Mouse (Mus musculus) stomach, embryonic 14.5 days (tissue): ENCODE results near the gene Calcoco1. TPM values are rescaled to one million over a fixed set of nuclear protein-coding genes. Genes with fewer than 3 reads are reported as not detected.
A peak's percentile ranks its signal among the peaks of the same experiment; 100 is the strongest.

Source experiments
- ATAC-seq: fragments of 200-750 bp; cut with Nextera tagmentation; 2 replicates; pipeline ENCODE4 v1.8.0; 2017; ENCODE audit warnings: low read depth, moderate TSS enrichment; ENCODE audit not compliant: insufficient number of reproducible peaks, insufficient read depth, low FRiP score
- H3K27ac ChIP-seq: fragments of 300-500 bp; sonication (generic); 2 replicates; pipeline ENCODE4 v1.5.1; 2014; ENCODE audit warnings: mild to moderate bottlenecking, low read length, moderate library complexity, mixed read lengths
- H3K27me3 ChIP-seq: fragments of 300-500 bp; sonication (generic); 2 replicates; pipeline ENCODE4 v1.6.1; 2014; ENCODE audit warnings: low read length, control low read depth, mixed read lengths; ENCODE audit not compliant: control insufficient read depth, insufficient read depth
- H3K36me3 ChIP-seq: fragments of 300-500 bp; sonication (generic); 2 replicates; pipeline ENCODE4 v1.6.1; 2014; ENCODE audit warnings: mild to moderate bottlenecking, control low read depth, low read length, moderate library complexity, mixed read lengths; ENCODE audit not compliant: control insufficient read depth, insufficient read depth
- H3K4me1 ChIP-seq: fragments of 300-500 bp; sonication (generic); 2 replicates; pipeline ENCODE4 v1.6.1; 2014; ENCODE audit warnings: low read length, control low read depth, mixed read lengths; ENCODE audit not compliant: control insufficient read depth, insufficient read depth
- H3K4me2 ChIP-seq: fragments of 300-500 bp; sonication (generic); replicated peaks from 2 replicates; pipeline ENCODE4 v1.6.1; 2014; ENCODE audit warnings: low read depth, low read length, control low read depth
- H3K4me3 ChIP-seq: fragments of 300-500 bp; sonication (generic); 2 replicates; pipeline ENCODE4 v1.5.1; 2014; ENCODE audit warnings: low read depth, low read length, control low read depth
- H3K9ac ChIP-seq: fragments of 300-500 bp; sonication (generic); replicated peaks from 2 replicates; pipeline ENCODE4 v1.6.1; 2014; ENCODE audit warnings: low read depth, mild to moderate bottlenecking, control low read depth, low read length, moderate library complexity, mixed read lengths
- H3K9me3 ChIP-seq: fragments of 300-500 bp; sonication (generic); 2 replicates; pipeline ENCODE4 v1.6.1; 2016; ENCODE audit warnings: low read depth, low read length, control low read depth; ENCODE audit not compliant: control insufficient read depth
- WGBS: fragments of 180-500 bp; shearing (Covaris S2); extraction: QIAGEN DNeasy Blood & Tissue Kit; methylation state at CpG from one replicate; pipeline ENCODE4 v1.1.7; 2014; 5-methylcytosine and 5-hydroxymethylcytosine counted together
- polyA plus RNA-seq: library from polyadenylated mRNA; unstranded; fragments of >200 nt; fragmentation: Nextera tagmentation; extraction: Ambion mirVana; gene quantifications from 2 replicates; pipeline ENCODE4 v1.2.1, GENCODE M21; 2014

Calcoco1 gene
- polyA plus RNA-seq, 1 experiment from 2014 or later: 31.9 TPM

DNA sequence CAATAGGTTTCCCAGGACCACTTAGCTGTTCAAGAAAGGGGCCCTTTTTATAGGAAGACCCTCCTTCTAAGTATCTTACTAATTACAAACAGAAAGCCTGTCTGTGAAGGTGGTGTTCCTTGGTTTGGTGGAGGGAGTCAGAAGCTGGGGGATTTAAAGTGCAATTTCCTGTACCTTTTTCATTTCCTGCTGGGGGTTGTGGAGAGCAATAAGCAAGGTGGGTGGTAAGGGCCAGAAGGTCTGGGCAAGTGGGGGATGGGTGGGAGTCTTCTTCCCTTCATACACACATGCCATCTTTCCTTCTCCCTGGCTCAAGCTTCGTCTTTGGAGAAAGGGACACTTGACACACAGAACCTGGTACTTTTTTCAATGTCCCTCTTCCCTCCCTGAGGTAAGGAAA lies 30.2 kb upstream of the Calcoco1 start:
- Histone ChIP-seq H3K4me2 (no peak overlapping the region), H3K4me1 (peaks cover 2% of the 10 kb centered on the region; the same call in 1 of the 2 replicates), H3K27me3 (peaks cover 16% of the 10 kb centered on the region), H3K4me3 (no peak overlapping the region), H3K9ac (no peak overlapping the region), H3K27ac (no peak overlapping the region), H3K9me3 (no peaks in the 10 kb centered on the region), H3K36me3 (no peaks in the 10 kb centered on the region)
- ATAC-seq: no peak
- 81% methylated on average over 1 of the region's 1 CpGs for WGBS

DNA sequence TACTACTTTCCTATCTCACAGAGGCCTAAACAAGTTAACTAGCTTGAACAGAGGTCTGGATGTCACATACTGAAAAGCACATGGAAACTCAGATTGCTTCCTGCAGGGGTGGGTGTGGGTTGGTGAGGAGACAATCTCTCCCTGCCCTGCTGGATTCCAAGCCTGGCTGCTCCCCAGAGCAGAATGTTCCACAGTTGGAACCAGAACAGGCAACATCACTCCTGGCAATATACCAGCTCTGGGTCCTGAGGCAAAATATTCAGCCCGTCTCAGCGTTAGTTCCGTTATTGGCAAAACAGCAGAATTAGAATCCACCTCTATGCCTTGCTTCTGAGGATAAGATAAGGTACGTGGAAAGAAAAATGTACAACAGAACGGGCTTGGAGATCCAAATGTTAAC lies 28.3 kb upstream of the Calcoco1 start:
- no peak overlapping the region for H3K27ac ChIP-seq
- no peak overlapping the region for H3K4me3 ChIP-seq
- no peak overlapping the region for H3K9ac ChIP-seq
- peaks cover 5% of the 10 kb centered on the region; the same call in 1 of the 2 replicates for H3K4me1 ChIP-seq
- H3K36me3 ChIP-seq: no peaks in the 10 kb centered on the region
- ATAC-seq: no peak
- no peak overlapping the region for H3K4me2 ChIP-seq
- no peaks in the 10 kb centered on the region for H3K9me3 ChIP-seq
- peaks cover 34% of the 10 kb centered on the region for H3K27me3 ChIP-seq
- 75% methylated on average over 5 of the region's 5 CpGs for WGBS

DNA sequence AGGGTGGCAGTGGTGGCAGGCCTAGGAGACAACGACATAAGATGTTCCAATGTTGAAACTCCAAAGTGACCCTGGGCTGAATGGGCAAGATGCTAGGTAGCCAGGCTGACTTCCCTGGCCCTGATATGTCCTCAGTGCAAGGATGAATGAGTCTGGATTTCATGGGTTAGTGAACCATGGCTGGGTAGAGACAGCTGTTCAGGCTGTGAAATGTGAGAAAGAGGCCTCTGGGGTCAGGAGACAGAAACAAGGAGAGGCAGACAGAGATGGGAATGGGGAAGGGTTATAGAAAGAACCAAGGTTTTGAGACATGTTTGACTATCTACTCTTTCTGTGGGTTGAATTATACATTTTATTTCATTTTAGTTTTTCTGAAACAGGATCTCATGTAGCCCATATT lies 27.1 kb upstream of the Calcoco1 start:
- no peaks in the 10 kb centered on the region for H3K9me3 ChIP-seq
- H3K27me3 ChIP-seq: peaks cover 45% of the 10 kb centered on the region
- H3K4me1 ChIP-seq: peaks cover 5% of the 10 kb centered on the region; the same call in 1 of the 2 replicates
- no peak overlapping the region for H3K4me2 ChIP-seq
- H3K4me3 ChIP-seq: no peak overlapping the region
- no peak for ATAC-seq
- H3K36me3 ChIP-seq: no peaks in the 10 kb centered on the region
- H3K9ac ChIP-seq: no peak overlapping the region
- WGBS: 86% methylated on average over 1 of the region's 1 CpGs
- H3K27ac ChIP-seq: no peak overlapping the region

DNA sequence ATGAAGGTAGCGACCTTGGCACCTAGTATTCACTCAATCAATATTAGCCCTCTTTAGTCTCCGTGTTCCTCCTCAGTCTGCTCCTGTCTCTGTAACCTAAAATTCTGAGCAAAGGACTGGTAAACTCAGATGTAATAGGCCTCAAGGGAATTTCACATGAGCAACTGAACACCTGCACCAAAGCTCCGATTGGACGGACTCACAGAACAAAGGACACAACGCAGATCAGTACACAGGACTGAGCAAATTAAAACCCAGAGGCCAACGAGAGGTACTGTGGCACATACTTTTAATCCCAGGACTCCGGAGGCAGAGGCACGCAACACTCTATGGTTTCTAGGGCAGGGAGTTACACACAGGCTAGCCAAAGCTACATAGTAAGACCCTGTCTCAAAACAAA lies 25.9 kb upstream of the Calcoco1 start:
- peaks cover 5% of the 10 kb centered on the region; the same call in 1 of the 2 replicates for H3K4me1 ChIP-seq
- WGBS: 33% methylated on average over 8 of the region's 8 CpGs
- no peaks in the 10 kb centered on the region for H3K9me3 ChIP-seq
- no peaks in the 10 kb centered on the region for H3K36me3 ChIP-seq
- ATAC-seq: no peak
- no peak overlapping the region for H3K27ac ChIP-seq
- H3K4me3 ChIP-seq: no peak overlapping the region
- peaks cover 58% of the 10 kb centered on the region for H3K27me3 ChIP-seq
- H3K4me2 ChIP-seq: no peak overlapping the region
- H3K9ac ChIP-seq: no peak overlapping the region

DNA sequence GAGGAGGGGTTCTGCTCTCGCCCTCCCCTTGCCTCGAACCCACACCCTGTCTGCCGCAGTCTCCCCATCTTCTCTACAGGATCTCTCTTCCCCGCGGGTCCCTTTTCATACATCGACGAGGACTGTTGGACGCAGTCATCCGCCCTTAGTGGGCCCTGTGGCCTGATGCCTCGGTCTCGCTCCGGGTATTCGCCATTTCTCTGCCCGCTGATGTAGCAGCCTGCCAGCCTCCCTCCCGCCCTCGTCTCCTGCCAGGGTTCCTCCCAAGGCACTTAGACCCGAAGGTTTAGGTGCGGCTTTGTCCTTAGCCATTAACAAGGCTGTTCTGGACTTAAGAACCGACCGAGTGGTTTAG lies 25.3 kb upstream of the Calcoco1 start:
- Histone ChIP-seq H3K27ac (no peak overlapping the region), H3K4me2 (peak overlapping the region; percentile 84), H3K4me3 (peak overlapping the region; percentile 44), H3K27me3 (peaks cover 59% of the 10 kb centered on the region), H3K36me3 (no peaks in the 10 kb centered on the region), H3K4me1 (peaks cover 5% of the 10 kb centered on the region; the same call in 1 of the 2 replicates), H3K9me3 (no peaks in the 10 kb centered on the region), H3K9ac (peak overlapping the region; percentile 7; the same call in 1 of the 2 replicates)
- 2% methylated on average over 20 of the region's 20 CpGs for WGBS
- no peak for ATAC-seq

DNA sequence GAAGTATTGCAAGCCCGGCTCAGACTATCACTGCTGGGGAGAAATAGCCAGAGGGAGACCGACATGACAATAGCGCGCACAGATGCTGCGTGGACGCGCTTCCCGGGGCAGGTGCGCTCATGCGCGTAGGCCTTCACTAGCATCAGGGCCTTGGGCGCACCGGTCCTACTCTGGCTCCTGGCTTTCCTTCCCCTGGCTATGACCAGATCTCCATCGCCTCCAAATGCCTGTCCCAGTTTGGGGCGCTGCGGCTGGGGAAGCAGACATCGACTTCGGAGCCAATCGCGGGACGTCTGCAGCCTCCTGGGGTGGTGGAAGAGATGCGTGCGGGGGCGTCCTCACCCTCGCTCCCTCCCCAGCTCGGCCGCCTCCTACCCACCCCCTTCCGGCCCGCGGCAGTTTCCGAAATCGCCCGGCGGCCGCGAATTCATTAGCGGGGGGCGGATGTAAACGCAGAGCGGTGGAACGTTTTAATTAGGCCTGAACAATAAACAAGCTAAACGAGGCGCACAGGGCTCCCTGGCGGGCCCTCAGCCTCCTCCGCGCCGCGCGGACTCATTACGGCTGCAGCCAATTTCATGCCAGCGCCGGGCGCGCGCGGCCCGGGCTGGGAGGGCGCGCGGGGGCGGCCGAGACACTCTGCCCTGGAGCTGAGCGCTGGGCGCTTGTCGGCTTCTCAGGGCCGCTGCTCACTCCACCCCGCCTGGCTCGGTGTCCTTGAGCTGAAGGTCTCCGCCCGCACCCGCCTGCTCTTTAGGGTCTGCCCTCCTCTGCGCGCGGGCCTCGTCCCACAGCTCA lies 24.7 kb upstream of the Calcoco1 start:
- no peaks in the 10 kb centered on the region for H3K36me3 ChIP-seq
- no peak; the same call in 1 of the 2 replicates for ATAC-seq
- peaks cover 59% of the 10 kb centered on the region for H3K27me3 ChIP-seq
- H3K4me1 ChIP-seq: peaks cover 5% of the 10 kb centered on the region; the same call in 1 of the 2 replicates
- peak overlapping the region; percentile 44 for H3K4me3 ChIP-seq
- peak overlapping the region; percentile 7; the same call in 1 of the 2 replicates for H3K9ac ChIP-seq
- H3K4me2 ChIP-seq: peak overlapping the region; percentile 84
- WGBS: under 1% methylated on average over 74 of the region's 75 CpGs
- H3K27ac ChIP-seq: no peak overlapping the region
- H3K9me3 ChIP-seq: no peaks in the 10 kb centered on the region

DNA sequence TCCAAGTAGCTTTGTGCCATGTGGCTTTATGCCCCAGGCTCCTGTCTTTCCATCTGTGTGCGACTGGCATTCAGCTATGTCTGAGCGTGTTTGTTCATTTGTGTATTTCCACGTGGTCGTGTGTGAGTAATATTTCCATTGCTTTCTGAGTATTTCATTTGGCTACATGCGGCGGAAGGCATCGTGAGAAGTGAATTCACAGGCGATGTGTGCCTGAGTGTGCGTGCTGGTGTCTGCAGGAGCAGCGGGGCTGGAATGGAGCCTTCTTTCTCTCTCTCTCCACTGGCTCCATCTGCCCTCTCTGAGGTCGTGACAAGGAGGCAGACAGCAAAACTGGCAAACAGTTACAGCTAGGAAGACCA lies 24.1 kb upstream of the Calcoco1 start:
- peaks cover 5% of the 10 kb centered on the region; the same call in 1 of the 2 replicates for H3K4me1 ChIP-seq
- 7% methylated on average over 11 of the region's 11 CpGs for WGBS

DNA sequence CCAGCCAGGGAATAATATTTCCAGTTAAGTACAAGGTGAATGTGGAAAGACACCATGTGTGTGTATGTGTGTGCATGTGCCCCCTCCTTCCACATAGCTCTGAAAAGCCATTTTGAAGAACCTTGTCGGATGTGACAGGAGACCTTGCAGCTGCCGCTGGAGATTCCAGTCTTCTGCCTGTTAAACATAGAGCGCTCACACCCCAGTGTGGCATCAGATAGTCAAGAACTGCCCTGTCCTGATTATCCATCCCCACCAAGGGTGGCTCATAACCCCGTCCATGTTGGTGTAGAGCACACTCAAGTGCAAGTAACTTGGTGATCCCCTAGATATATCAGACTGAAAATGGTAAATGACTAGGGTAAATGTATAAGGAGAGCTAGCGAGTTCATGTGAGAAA lies 23.4 kb upstream of the Calcoco1 start:
- Histone ChIP-seq H3K9ac (no peak overlapping the region), H3K27me3 (peaks cover 59% of the 10 kb centered on the region), H3K4me2 (no peak overlapping the region), H3K4me1 (peaks cover 5% of the 10 kb centered on the region; the same call in 1 of the 2 replicates), H3K36me3 (no peaks in the 10 kb centered on the region), H3K4me3 (no peak overlapping the region), H3K27ac (no peak overlapping the region), H3K9me3 (no peaks in the 10 kb centered on the region)
- WGBS: 23% methylated on average over 5 of the region's 5 CpGs
- no peak for ATAC-seq

More for the DNA sequence above, 24.1 kb upstream of the Calcoco1 start:
- Histone ChIP-seq H3K9ac (no peak overlapping the region), H3K36me3 (no peaks in the 10 kb centered on the region), H3K27me3 (peaks cover 59% of the 10 kb centered on the region), H3K27ac (no peak overlapping the region), H3K4me2 (peak overlapping the region; percentile 84), H3K9me3 (no peaks in the 10 kb centered on the region), H3K4me3 (peak overlapping the region; percentile 44; the same call in 1 of the 2 replicates)
- no peak for ATAC-seq
